Mouse (Mus musculus) intestine, embryonic 16.5 days (tissue): ENCODE measurements at regions not wholly inside any gene's neighbourhood (a gene's known extent, or its start where the extent isn't known, plus 50 kb on each side); places are given as distances from the start of the nearest gene placed in this dataset.

Experiments used
- ATAC-seq: fragments of 200-750 bp; cut with Nextera tagmentation; 2 replicates; pipeline ENCODE4 v1.8.0; 2017; ENCODE audit warnings: moderate TSS enrichment, moderate library complexity
- H3K27ac ChIP-seq: fragments of 300-500 bp; sonication (generic); 2 replicates; pipeline ENCODE4 v1.5.1; 2014; ENCODE audit warnings: mild to moderate bottlenecking, low read length
- H3K27me3 ChIP-seq: fragments of 300-500 bp; sonication (generic); replicated peaks from 2 replicates; pipeline ENCODE4 v1.6.1; 2014; ENCODE audit warnings: low read length, control low read depth, mixed read lengths; ENCODE audit not compliant: control insufficient read depth, insufficient read depth
- H3K36me3 ChIP-seq: fragments of 300-500 bp; sonication (generic); 2 replicates; pipeline ENCODE4 v1.6.1; 2014; ENCODE audit warnings: low read length, control low read depth; ENCODE audit not compliant: control insufficient read depth, insufficient read depth
- H3K4me1 ChIP-seq: fragments of 300-500 bp; sonication (generic); 2 replicates; pipeline ENCODE4 v1.6.1; 2014; ENCODE audit warnings: low read length, control low read depth, mixed read lengths; ENCODE audit not compliant: control insufficient read depth, insufficient read depth
- H3K4me2 ChIP-seq: fragments of 300-500 bp; sonication (generic); 2 replicates; pipeline ENCODE4 v1.6.1; 2014; ENCODE audit warnings: low read depth, low read length, control low read depth
- H3K4me3 ChIP-seq: fragments of 300-500 bp; sonication (generic); 2 replicates; pipeline ENCODE4 v1.5.1; 2014; ENCODE audit warnings: mild to moderate bottlenecking, low read length
- H3K9ac ChIP-seq: fragments of 300-500 bp; sonication (generic); 2 replicates; pipeline ENCODE4 v1.6.1; 2014; ENCODE audit warnings: low read depth, low read length
- H3K9me3 ChIP-seq: fragments of 300-500 bp; sonication (generic); 2 replicates; pipeline ENCODE4 v1.6.1; 2016; ENCODE audit warnings: low read length, control low read depth; ENCODE audit not compliant: control insufficient read depth
- WGBS: fragments of 180-500 bp; shearing (Covaris S2); extraction: QIAGEN DNeasy Blood & Tissue Kit; methylation state at CpG from one replicate; pipeline ENCODE4 v1.1.7; 2014; 5-methylcytosine and 5-hydroxymethylcytosine counted together

DNA sequence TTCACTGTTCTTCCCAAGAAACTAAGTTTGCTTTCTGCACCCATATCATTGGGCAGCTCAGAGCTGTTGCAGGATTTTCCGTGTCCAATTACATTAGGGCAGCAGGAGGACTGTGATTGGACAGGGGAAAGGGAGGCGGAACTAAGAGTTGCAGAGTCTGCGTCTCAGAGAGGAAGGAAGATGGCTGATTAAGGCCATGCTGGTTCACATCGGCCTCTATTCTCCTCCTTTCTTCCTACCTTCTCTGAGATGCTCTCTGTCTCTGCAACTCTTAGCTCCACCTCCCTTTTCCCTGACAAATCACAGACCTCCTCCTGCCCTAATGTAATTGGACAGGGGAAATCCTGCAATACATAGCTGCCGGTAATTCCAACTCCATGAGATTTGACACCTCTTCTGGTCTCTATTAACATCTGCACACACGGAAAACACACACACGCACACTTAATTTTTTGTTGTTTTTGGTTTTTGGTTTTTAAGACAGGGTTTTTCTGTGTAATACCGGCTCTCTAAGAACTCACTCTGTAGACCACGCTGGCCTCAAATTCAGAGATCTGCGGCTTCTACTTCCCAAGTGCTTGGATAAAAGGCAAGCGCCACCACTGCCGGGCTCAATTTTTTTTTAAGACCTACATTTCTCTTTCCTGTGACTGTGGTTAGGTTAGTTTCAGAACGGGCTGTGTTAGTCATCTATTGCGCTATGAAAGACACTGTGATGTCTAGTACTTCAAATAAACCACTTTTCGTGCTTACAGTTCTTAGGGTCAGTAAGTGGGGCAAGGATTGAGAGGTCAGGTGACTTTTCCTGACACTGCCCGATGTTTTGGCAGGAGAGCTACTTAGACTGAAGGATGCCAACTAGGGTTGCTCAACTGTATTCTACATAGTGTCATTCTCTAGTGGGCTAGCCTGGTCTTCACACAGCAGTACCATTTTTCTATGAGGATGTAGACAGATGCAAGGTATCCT, 628.6 kb upstream of the Gm10131 start:
- H3K9ac ChIP-seq, result no peak overlapping the region
- no peaks in the 10 kb centered on the region for H3K9me3 ChIP-seq
- H3K27ac ChIP-seq, result no peak overlapping the region
- H3K27me3 ChIP-seq, result no peaks in the 10 kb centered on the region
- H3K4me1 ChIP-seq, result no peaks in the 10 kb centered on the region
- no peaks in the 10 kb centered on the region for H3K36me3 ChIP-seq
- no peak overlapping the region for H3K4me2 ChIP-seq
- no peak for ATAC-seq
- H3K4me3 ChIP-seq, result no peak overlapping the region
- 90% methylated on average over 16 of the region's 16 CpGs for WGBS

DNA sequence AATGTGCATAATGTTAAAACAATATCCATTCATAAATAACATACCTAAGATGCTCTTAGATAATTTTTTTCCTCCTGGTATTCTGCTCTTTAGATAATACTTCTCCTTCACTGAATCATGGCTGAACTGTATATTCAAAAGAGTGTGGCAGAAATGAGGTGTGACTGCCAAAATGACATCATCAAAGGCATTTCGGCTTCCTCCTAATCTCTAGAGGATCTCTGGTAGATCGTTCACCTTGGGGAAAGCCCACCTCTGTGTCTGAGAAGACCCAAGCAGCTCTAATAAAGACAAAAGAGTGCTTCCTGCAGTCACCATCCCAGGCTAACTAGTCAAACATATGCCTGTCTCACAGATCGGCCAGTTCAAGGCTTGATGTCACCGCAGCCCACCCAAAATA, 624.7 kb upstream of the Gm10131 start:
- Histone ChIP-seq H3K9ac (no peak overlapping the region), H3K4me1 (no peaks in the 10 kb centered on the region), H3K4me3 (no peak overlapping the region), H3K4me2 (no peak overlapping the region), H3K27ac (no peak overlapping the region), H3K27me3 (no peaks in the 10 kb centered on the region), H3K36me3 (no peaks in the 10 kb centered on the region), H3K9me3 (no peaks in the 10 kb centered on the region)
- ATAC-seq, result no peak
- WGBS, result 81% methylated on average over 4 of the region's 4 CpGs

DNA sequence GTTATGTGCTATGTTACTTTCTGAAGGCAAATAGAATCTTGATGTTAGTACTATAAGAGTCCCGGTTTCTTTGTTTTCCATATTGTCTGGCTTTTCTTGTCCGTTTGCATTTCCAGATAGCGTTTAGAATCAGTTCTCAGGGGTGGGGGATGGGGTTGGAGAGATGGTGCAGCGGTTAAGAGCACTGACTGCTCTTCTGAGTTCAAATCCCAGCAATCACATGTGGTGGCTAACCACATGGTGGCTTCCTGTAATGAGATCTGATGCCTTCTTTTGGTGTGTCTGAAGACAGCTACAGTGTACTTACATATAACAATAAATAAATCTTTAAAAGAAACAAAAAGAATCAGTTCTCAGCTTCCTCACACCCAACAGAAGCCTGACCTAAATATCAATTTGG, 623.5 kb upstream of the Gm10131 start:
- whole genome bisulfite sequencing, result 81% methylated on average over 4 of the region's 4 CpGs
- ATAC-seq, result no peak
- H3K4me3 ChIP-seq, result no peak overlapping the region
- no peak overlapping the region for H3K4me2 ChIP-seq
- no peak overlapping the region for H3K27ac ChIP-seq
- H3K9ac ChIP-seq, result no peak overlapping the region
- H3K4me1 ChIP-seq, result no peaks in the 10 kb centered on the region
- H3K36me3 ChIP-seq, result no peaks in the 10 kb centered on the region
- no peaks in the 10 kb centered on the region for H3K9me3 ChIP-seq
- H3K27me3 ChIP-seq, result no peaks in the 10 kb centered on the region

DNA sequence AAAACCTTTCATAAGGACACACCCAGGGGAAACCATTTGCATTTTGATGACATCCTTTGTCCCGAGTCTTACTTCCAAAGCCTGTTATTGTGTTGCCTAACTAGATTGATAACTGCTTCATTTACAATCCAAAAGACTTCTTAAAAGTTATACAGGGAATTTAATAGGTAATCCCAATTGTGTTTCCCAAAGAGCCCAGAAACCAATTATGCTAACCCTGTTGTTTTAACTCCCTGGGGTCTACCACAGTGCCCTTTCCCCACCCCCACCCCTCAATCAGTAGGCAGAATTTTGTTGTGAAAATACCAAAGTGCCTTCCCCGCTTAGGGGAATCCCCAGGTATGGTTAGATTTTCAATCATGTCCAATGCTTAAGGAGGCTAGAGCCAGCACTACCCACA, 621.3 kb upstream of the Gm10131 start:
- Histone ChIP-seq H3K27ac (no peak overlapping the region), H3K9ac (no peak overlapping the region), H3K4me3 (no peak overlapping the region), H3K9me3 (no peaks in the 10 kb centered on the region), H3K4me2 (no peak overlapping the region), H3K27me3 (no peaks in the 10 kb centered on the region), H3K36me3 (no peaks in the 10 kb centered on the region), H3K4me1 (no peaks in the 10 kb centered on the region)
- 53% methylated on average over 2 of the region's 2 CpGs for WGBS
- ATAC-seq, result no peak

DNA sequence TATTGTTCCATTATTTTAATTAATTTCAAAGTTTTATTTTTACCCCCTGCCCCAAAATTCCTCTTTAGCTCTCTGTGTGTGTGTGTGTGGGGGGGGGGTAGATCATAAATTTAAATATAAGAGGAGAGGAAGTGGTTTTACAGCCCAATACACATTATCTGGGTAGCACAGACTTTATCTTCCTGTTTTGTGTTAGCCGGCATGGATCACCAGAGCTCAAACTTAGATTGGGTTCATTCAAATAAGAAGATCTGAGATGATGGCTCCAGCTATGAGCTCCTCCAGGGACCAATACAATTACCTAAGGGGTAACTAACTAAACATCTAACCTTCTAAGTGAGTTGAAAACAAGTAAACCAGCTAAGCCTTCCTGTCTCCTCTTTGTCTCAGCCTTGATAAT, 620.8 kb upstream of the Gm10131 start:
- Histone ChIP-seq H3K4me1 (no peaks in the 10 kb centered on the region), H3K27ac (no peak overlapping the region), H3K9ac (no peak overlapping the region), H3K36me3 (no peaks in the 10 kb centered on the region), H3K4me2 (no peak overlapping the region), H3K4me3 (no peak overlapping the region), H3K9me3 (no peaks in the 10 kb centered on the region), H3K27me3 (no peaks in the 10 kb centered on the region)
- 57% methylated on average over 1 of the region's 1 CpGs for WGBS
- ATAC-seq, result no peak

DNA sequence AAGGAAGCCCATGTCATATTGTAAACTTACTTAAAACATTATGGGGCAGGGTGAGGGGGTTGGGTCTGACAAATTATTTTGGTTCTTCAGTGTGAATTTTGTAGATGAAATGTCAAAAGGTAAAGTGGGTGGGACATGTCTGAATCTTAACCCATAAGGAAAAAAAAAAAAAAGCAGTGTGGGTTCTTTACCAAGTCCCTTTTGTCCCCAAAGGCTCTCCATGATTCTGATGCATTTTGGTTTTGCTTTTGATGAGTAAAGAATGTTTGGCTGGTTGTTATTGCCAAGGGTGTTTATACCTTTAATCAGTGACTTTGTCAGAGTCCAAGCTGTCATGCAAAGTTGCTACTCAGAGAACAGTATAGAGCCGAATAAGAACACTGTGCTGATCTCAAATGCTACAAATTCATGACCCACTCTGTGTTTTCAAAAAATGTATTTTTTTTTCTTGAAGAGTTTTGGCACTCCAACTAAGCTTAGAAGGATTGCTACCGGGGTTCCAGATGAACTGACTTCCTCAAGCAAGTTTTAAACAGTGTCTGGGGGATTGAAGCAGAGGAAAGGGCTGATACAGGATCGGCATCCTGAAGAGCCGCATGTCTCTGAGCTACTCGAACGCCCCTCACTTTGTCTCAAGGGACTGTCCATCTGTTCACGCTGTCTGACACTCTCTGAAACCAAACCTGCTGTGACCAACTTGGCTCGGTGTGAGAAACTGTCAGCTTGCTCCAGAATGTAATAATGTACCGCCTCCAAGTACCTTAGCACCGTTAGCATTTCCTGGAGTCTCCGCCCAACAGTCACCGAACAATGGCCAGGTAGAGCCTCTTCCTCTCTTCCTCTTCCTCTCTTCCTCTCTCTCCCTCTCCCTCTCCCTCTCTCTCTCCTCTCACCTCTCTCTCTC, 619.8 kb upstream of the Gm10131 start:
- Histone ChIP-seq H3K36me3 (no peaks in the 10 kb centered on the region), H3K9ac (no peak overlapping the region), H3K4me1 (no peaks in the 10 kb centered on the region), H3K27ac (no peak overlapping the region), H3K4me2 (no peak overlapping the region), H3K27me3 (no peaks in the 10 kb centered on the region), H3K4me3 (no peak overlapping the region), H3K9me3 (no peaks in the 10 kb centered on the region)
- ATAC-seq, result no peak
- WGBS, result 35% methylated on average over 12 of the region's 12 CpGs

DNA sequence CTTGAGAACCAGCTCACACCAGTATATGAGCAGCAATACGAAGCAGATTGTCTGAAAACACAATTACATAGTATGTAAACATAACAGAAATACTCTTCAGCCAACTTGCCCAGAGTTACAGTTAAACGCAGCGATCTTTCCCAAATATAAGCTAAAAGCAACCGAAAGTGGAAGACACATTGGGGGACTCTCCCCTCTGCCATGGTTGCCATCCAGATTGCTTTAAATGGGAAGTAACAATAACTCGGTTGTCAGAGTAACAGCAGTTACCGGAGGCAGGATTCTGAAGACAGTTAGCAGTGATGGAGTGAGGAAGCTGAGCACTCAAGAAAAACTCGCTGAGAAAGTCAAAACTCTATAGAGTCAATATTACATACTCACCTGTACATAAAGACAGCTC, 618.0 kb upstream of the Gm10131 start:
- Histone ChIP-seq H3K27me3 (no peaks in the 10 kb centered on the region), H3K9ac (no peak overlapping the region), H3K9me3 (no peaks in the 10 kb centered on the region), H3K36me3 (no peaks in the 10 kb centered on the region), H3K4me1 (no peaks in the 10 kb centered on the region), H3K4me2 (no peak overlapping the region), H3K27ac (no peak overlapping the region), H3K4me3 (no peak overlapping the region)
- 79% methylated on average over 7 of the region's 7 CpGs for WGBS
- no peak for ATAC-seq

DNA sequence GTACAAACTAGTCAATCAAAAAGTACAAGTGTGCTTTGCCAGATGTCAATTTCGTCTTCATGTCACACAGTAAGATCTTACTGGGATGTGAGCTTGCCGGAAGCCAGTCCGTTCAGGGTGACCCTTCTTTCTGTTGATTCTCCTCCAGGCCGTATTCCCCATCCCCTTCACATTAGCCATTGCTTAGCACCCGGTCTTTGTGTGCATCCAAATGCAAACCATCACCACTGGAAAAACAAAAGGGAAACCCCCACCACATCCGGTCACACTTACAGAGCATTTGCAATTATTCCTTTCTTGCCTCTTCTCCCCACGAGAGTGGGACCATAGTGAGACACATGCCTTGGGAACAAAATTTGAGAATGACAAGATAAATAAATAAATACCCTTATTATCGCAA, 616.2 kb upstream of the Gm10131 start:
- Histone ChIP-seq H3K27ac (no peak overlapping the region), H3K4me1 (no peaks in the 10 kb centered on the region), H3K36me3 (no peaks in the 10 kb centered on the region), H3K9me3 (no peaks in the 10 kb centered on the region), H3K4me3 (no peak overlapping the region), H3K27me3 (no peaks in the 10 kb centered on the region), H3K9ac (no peak overlapping the region), H3K4me2 (no peak overlapping the region)
- ATAC-seq, result no peak
- WGBS, result 80% methylated on average over 8 of the region's 8 CpGs

DNA sequence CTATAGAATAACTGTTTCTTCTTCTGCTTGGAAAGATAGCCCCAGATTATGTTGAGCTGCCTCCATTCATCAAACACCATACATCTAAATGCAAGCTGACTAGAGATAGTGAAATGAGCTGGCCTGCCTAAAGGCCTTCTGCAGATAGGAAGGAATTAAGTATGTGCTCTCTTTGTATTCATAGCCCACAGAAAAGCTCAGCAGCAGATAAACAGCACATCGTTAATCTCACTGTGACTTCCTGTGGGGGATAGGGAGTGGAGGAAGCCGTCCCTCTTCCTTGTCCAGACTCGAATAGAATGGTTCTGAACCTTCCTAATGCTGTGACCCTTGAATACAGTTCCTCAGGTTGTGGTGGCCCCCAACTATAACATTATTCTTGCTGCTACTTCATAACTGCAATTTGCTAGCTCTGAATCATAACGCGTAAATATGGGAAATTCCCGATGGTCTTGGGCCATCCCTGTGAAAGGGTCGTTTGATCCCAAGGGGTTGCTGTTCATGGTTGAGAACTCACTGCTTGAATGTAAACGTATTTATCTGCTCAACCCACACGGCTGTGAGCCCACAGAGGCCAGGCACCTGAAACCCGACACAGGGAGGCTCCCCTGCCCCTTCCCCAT, 614.7 kb upstream of the Gm10131 start:
- H3K4me1 ChIP-seq, result no peaks in the 10 kb centered on the region
- no peak overlapping the region for H3K9ac ChIP-seq
- no peaks in the 10 kb centered on the region for H3K9me3 ChIP-seq
- no peak overlapping the region for H3K4me2 ChIP-seq
- H3K27ac ChIP-seq, result no peak overlapping the region
- 58% methylated on average over 10 of the region's 10 CpGs for WGBS
- H3K4me3 ChIP-seq, result no peak overlapping the region
- no peaks in the 10 kb centered on the region for H3K27me3 ChIP-seq
- no peaks in the 10 kb centered on the region for H3K36me3 ChIP-seq
- ATAC-seq, result no peak
